Mouse (Mus musculus) stomach, postnatal 0 days (tissue): ENCODE results near the gene Rpap1.

Source experiments
- CTCF ChIP-seq: IDR thresholded peaks from 2 replicates; pipeline ENCODE4 v1.5.1; 2016; ENCODE audit warnings: antibody characterized with exemption, low read depth, mild to moderate bottlenecking, moderate library complexity
- EP300 ChIP-seq: optimal IDR thresholded peaks from 2 replicates; pipeline ENCODE3; 2016; ENCODE audit warnings: antibody characterized with exemption

GRCm38 (mm10) chr2:119737124-119737523 is 50.2 kb downstream of the Rpap1 start:
- TF ChIP-seq EP300 (no peak), CTCF (no peak)
